Mouse (Mus musculus): Measurements from ENCODE around the gene Tgm7.

GRCm38 (mm10) chr2:121132822-121133221 is 23.2 kb upstream of the Tgm7 start:
- TF ChIP-seq CTCF (IDR thresholded peaks at IDR 0.05; ENCODE audit: insufficient read depth, low read depth, low read length) (no peak), POLR2A (IDR thresholded peaks at IDR 0.05; ENCODE audit: insufficient read depth, low read depth, low read length) (no peak)

Measured in olfactory bulb, adult 2 months (tissue).